Mouse (Mus musculus) MEL-GATA-1-ER (cell line): Measurements from ENCODE around the gene Shisa3.

Experiments
- DNase-seq: peaks from one replicate; pipeline ENCODE4 v3.0.0-alpha.2; 2012; ENCODE audit warnings: low read depth; ENCODE audit errors: extremely low read depth

Shisa3 gene

GRCm38 (mm10) chr5:67633138-67633782, 25.6 kb downstream of the Shisa3 start:
- DNase-seq = no peak

- no peak for DNase-seq
These were observed 26.2 kb downstream of the Shisa3 start for GRCm38 (mm10) chr5:67633831-67634268.

- no peak for DNase-seq
These were observed 26.7 kb downstream of the Shisa3 start for GRCm38 (mm10) chr5:67634339-67634738.

GRCm38 (mm10) chr5:67640596-67641312, 33.1 kb downstream of the Shisa3 start:
- no peak for DNase-seq

GRCm38 (mm10) chr5:67641406-67642120, 33.9 kb downstream of the Shisa3 start:
- no peak for DNase-seq

GRCm38 (mm10) chr5:67643537-67644255, 36.0 kb downstream of the Shisa3 start:
- no peak for DNase-seq

GRCm38 (mm10) chr5:67646756-67647529, 39.3 kb downstream of the Shisa3 start:
- DNase-seq = no peak

- no peak for DNase-seq
These were observed 39.9 kb downstream of the Shisa3 start for GRCm38 (mm10) chr5:67647568-67647967.

- DNase-seq = no peak
These were observed 41.5 kb downstream of the Shisa3 start for GRCm38 (mm10) chr5:67649156-67649555.

GRCm38 (mm10) chr5:67650021-67650420, 42.3 kb downstream of the Shisa3 start:
- DNase-seq = no peak

- no peak for DNase-seq
These were observed 44.8 kb downstream of the Shisa3 start for GRCm38 (mm10) chr5:67652468-67652867.

GRCm38 (mm10) chr5:67653543-67653942, 45.9 kb downstream of the Shisa3 start:
- no peak for DNase-seq

- no peak for DNase-seq
These were observed 46.9 kb downstream of the Shisa3 start for GRCm38 (mm10) chr5:67654572-67654971.

GRCm38 (mm10) chr5:67655696-67656519, 48.2 kb downstream of the Shisa3 start:
- no peak for DNase-seq

GRCm38 (mm10) chr5:67656821-67657259, 49.2 kb downstream of the Shisa3 start:
- DNase-seq = no peak

GRCm38 (mm10) chr5:67659864-67660263, 52.2 kb downstream of the Shisa3 start:
- DNase-seq = no peak

- DNase-seq = no peak
These were observed 55.0 kb downstream of the Shisa3 start for GRCm38 (mm10) chr5:67662715-67663114.

- DNase-seq = no peak
These were observed 61.8 kb downstream of the Shisa3 start for GRCm38 (mm10) chr5:67669436-67669896.

- DNase-seq = peak; percentile 29
These were observed 62.5 kb downstream of the Shisa3 start for GRCm38 (mm10) chr5:67670158-67670557.

GRCm38 (mm10) chr5:67673008-67673407, 65.3 kb downstream of the Shisa3 start:
- DNase-seq = no peak
